Mouse (Mus musculus) hindbrain, embryonic 16.5 days (tissue): ENCODE measurements around the gene Zscan29. TPM values are rescaled to one million over a fixed set of nuclear protein-coding genes. Genes with fewer than 3 reads are reported as not detected.
"Not testable (repeated sequence)": the region's sequence is repeated elsewhere in the genome, so short reads cannot be mapped to it uniquely, and the experiment has no call there.

Experiments used
- ATAC-seq: fragments of 200-750 bp; cut with Nextera tagmentation; 2 replicates; pipeline ENCODE4 v1.8.0; 2017; ENCODE audit warnings: moderate TSS enrichment, moderate library complexity
- H3K27ac ChIP-seq: fragments of 300-500 bp; sonication (generic); 2 replicates; pipeline ENCODE4 v1.5.1; 2014; ENCODE audit warnings: low read depth, mild to moderate bottlenecking, control low read depth, low read length, moderate library complexity
- H3K27me3 ChIP-seq: fragments of 300-500 bp; sonication (generic); replicated peaks from 2 replicates; pipeline ENCODE4 v1.6.1; 2014; ENCODE audit warnings: low read length; ENCODE audit not compliant: control insufficient read depth, insufficient read depth
- H3K36me3 ChIP-seq: fragments of 300-500 bp; sonication (generic); 2 replicates; pipeline ENCODE4 v1.6.1; 2014; ENCODE audit warnings: mild to moderate bottlenecking, low read length, moderate library complexity, mixed read lengths; ENCODE audit not compliant: control insufficient read depth, insufficient read depth
- H3K4me1 ChIP-seq: fragments of 300-500 bp; sonication (generic); 2 replicates; pipeline ENCODE4 v1.6.1; 2014; ENCODE audit warnings: low read depth, low read length; ENCODE audit not compliant: control insufficient read depth, insufficient read depth
- H3K4me2 ChIP-seq: fragments of 300-500 bp; sonication (generic); 2 replicates; pipeline ENCODE4 v1.6.1; 2014; ENCODE audit warnings: mild to moderate bottlenecking, low read length, control low read depth, moderate library complexity
- H3K4me3 ChIP-seq: fragments of 300-500 bp; sonication (generic); 2 replicates; pipeline ENCODE4 v1.5.1; 2014; ENCODE audit warnings: mild to moderate bottlenecking, low read length, control low read depth, moderate library complexity
- H3K9ac ChIP-seq: fragments of 300-500 bp; sonication (generic); 2 replicates; pipeline ENCODE4 v1.6.1; 2014; ENCODE audit warnings: low read depth, mild to moderate bottlenecking, control low read depth, low read length, moderate library complexity
- H3K9me3 ChIP-seq: fragments of 300-500 bp; sonication (generic); 2 replicates; pipeline ENCODE4 v1.6.1; 2014; ENCODE audit warnings: mild to moderate bottlenecking, low read length, moderate library complexity; ENCODE audit not compliant: control insufficient read depth
- WGBS: fragments of 180-500 bp; shearing (Covaris S2); extraction: QIAGEN DNeasy Blood & Tissue Kit; methylation state at CpG from one replicate; pipeline ENCODE4 v1.1.7; 2014; 5-methylcytosine and 5-hydroxymethylcytosine counted together
- polyA plus RNA-seq: library from polyadenylated mRNA; unstranded; fragments of >200 nt; fragmentation: Nextera tagmentation; extraction: Ambion mirVana; gene quantifications from 2 replicates; pipeline ENCODE4 v1.2.1, GENCODE M21; 2015

Zscan29 gene
- polyA plus RNA-seq, 1 experiment from 2014 or later: 6.9 TPM

GRCm38 (mm10) chr2:121140018-121140882 is 30.7 kb downstream of the Zscan29 start, which contains the start of the genes Adal and Lcmt2:
Gene Adal (plus strand): TSS chr2:121140428.
Gene Lcmt2 (minus strand): TSS chr2:121140653.
- Histone ChIP-seq H3K9me3 (no peaks in the 10 kb centered on the region), H3K9ac (peak within 1 kb of the TSS; percentile 73), H3K36me3 (no peaks in the 10 kb centered on the region), H3K27ac (peak within 1 kb of the TSS; percentile 99), H3K4me1 (peaks cover 23% of the 10 kb centered on the region), H3K4me3 (peak within 1 kb of the TSS; percentile 61), H3K4me2 (peak within 1 kb of the TSS; percentile 86), H3K27me3 (no peaks in the 10 kb centered on the region)
- under 1% methylated on average over 83 of the region's 87 CpGs for WGBS
- peak; percentile 97 for ATAC-seq

DNA sequence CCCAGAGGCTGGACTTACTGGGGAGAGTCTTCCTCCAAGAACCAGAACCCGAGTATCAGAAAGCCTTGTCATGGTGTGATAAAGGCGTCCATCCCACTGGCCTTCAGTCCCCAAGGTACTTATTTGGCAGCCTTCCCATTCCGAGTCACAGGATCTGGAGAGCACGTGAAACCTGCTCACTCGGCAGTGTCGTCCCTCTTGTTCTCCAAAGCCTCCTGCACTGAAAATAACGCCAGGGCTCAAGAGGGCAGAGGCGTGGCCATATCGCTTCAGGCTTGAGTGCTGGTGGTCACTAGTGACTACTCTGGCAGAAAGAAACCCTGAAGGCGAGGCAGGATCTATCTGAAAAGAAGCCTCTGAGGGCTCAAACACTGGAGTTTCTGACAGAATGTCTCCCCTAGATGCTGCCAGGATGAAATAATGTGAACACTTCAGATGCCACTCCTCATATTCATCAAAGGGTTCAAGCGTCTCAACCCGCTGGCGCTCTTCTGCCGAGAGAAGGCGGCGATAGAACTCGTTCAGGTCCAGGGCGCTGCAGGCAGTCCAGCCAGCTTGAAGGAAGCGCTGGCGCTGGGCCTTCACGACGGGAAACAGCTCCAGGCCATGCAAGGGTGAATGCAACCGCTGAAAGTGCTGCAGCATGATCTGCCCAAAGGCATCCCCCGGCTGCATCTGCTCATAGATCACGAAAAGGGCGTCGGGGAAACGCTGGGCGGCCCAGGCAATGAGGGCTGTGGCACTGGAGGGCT is 31.5 kb downstream of the Zscan29 start:
- peak; percentile 32 for ATAC-seq
- Histone ChIP-seq H3K4me3 (peak overlapping the region; percentile 61), H3K9ac (peak overlapping the region; percentile 73), H3K27me3 (no peaks in the 10 kb centered on the region), H3K27ac (peak overlapping the region; percentile 99), H3K4me2 (peak overlapping the region; percentile 86), H3K4me1 (peaks cover 23% of the 10 kb centered on the region), H3K36me3 (no peaks in the 10 kb centered on the region), H3K9me3 (no peaks in the 10 kb centered on the region)
- 38% methylated on average over 29 of the region's 29 CpGs for WGBS

DNA sequence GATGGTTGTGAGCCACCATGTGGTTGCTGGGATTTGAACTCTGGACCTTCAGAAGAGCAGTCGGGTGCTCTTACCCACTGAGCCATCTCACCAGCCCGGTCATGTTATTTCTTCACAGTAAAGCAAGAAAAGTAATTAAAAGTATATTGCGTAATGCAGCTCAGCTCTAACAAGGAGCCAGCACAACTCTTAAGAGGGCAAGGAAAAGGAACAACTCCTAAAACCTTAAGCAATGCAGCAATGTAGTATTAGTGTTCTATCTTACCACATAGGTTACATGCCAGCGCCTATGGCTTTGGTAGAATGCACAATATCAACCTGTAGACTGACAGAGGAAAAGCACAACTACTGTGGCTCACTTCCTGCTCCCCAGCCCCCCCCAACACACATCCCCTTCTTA is 33.6 kb downstream of the Zscan29 start:
- H3K27ac ChIP-seq: no peak overlapping the region
- H3K4me3 ChIP-seq: no peak overlapping the region
- ATAC-seq: no peak
- no peaks in the 10 kb centered on the region for H3K9me3 ChIP-seq
- WGBS: 99% methylated on average over 4 of the region's 4 CpGs
- H3K36me3 ChIP-seq: no peaks in the 10 kb centered on the region
- no peak overlapping the region for H3K4me2 ChIP-seq
- H3K27me3 ChIP-seq: no peaks in the 10 kb centered on the region
- no peak overlapping the region for H3K9ac ChIP-seq
- H3K4me1 ChIP-seq: peaks cover 23% of the 10 kb centered on the region

DNA sequence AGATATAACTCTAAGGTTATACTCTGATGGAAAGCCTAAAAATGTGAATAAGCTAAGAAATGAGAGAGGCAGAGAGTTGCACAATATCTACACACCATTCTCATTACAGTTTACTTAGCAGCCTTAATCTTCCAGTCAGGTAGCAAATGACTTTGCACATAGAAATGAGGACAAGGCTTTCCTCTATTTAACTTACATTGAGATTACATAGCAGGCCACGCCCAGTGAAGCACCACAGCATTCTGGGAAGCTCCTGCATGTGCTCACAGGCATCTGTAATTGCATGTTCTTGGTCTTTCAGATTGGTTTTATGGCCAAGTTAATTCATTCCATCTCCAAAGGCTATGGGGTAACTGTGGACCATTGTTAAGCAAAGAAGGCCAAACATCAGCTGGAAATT is 38.1 kb downstream of the Zscan29 start:
- no peaks in the 10 kb centered on the region; the same call in 1 of the 2 replicates for H3K4me1 ChIP-seq
- H3K27ac ChIP-seq: no peak overlapping the region
- H3K4me3 ChIP-seq: no peak overlapping the region
- H3K9me3 ChIP-seq: no peaks in the 10 kb centered on the region
- ATAC-seq: no peak
- H3K27me3 ChIP-seq: no peaks in the 10 kb centered on the region
- 75% methylated on average over 1 of the region's 1 CpGs for WGBS
- H3K9ac ChIP-seq: no peak overlapping the region
- H3K36me3 ChIP-seq: no peaks in the 10 kb centered on the region
- H3K4me2 ChIP-seq: no peak overlapping the region

DNA sequence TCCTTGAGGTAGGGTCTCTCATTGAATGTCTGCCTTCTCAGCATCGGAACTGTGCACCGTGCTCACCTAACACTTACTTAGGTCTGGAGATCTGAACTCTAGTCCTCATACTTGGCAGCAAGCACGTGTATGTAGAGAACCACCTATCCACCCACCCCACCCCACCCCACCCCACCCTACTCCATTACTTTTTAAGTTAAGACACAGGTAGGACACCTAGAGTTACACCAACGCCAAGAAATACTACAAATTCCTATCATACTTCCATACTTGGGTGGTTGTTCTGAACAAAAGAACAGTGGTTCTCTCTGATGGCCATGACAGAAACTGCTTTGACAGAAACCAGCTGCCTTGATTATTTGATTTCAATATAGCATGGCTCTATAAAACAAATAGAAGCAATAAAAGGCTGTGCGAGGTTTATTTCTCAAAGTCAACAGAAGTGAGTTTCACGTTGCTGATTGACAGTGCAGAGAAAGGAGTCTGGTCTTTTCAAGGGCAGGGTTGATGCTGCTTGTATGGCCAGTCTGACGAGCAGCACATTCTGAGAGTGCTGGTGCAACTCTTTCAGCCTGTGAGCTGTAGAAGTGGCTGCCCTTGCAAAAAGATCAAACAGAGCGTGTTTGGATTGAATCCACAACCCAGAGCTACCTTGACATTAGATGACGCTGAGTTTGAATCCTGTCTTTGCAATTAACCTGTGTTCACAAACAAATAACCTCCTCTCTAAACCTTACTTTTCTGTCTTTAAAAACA is 41.9 kb downstream of the Zscan29 start:
- Histone ChIP-seq H3K9ac (no peak overlapping the region), H3K27ac (no peak overlapping the region), H3K4me3 (no peak overlapping the region), H3K9me3 (no peaks in the 10 kb centered on the region), H3K36me3 (no peaks in the 10 kb centered on the region), H3K27me3 (no peaks in the 10 kb centered on the region), H3K4me2 (no peak overlapping the region), H3K4me1 (no peaks in the 10 kb centered on the region)
- WGBS: 72% methylated on average over 9 of the region's 9 CpGs
- no peak for ATAC-seq

DNA sequence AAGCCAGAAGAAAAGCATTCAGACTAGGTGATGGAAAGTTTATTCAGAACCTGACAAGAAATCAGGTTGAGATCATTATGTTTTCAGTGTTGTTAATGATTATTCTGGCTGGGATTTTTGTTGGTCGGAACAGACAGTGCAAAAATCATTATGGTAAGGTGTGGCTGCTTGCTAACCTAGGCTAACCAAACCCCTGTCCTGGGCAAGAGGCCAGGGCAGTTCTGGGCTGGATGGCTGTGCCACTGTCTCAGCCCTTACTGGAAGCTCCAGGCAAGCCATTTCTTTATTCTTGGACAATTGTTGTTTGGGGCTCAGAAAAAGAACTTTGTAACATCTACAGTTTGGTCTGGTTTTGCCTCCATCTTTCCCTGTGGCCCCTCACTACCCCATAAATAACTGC is 43.4 kb downstream of the Zscan29 start:
- H3K4me3 ChIP-seq: no peak overlapping the region
- ATAC-seq: no peak
- H3K27me3 ChIP-seq: no peaks in the 10 kb centered on the region
- no peaks in the 10 kb centered on the region for H3K9me3 ChIP-seq
- no peak overlapping the region for H3K27ac ChIP-seq
- no peak overlapping the region for H3K9ac ChIP-seq
- no peaks in the 10 kb centered on the region for H3K4me1 ChIP-seq
- WGBS: 92% methylated on average over 1 of the region's 1 CpGs
- no peak overlapping the region for H3K4me2 ChIP-seq
- no peaks in the 10 kb centered on the region for H3K36me3 ChIP-seq

DNA sequence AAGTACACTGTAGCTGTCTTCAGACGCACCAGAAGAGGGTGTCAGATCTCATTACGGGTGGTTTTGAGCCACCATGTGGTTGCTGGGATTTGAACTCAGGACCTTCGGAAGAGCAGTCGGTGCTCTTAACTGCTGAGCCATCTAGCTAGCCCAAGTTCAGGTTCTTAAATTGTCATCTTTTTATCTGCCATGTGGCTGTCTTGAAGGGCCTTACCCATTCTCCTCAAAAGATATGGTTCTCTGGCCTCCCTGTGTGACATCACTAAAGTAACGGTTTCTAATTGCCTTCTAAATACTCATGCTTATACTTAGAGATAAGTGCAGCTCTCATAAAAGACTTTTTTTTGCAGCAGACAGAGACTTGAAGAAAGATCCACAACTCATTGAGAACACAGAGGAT is 44.6 kb downstream of the Zscan29 start:
- not testable (repeated sequence) for H3K27me3 ChIP-seq, H3K4me1 ChIP-seq, H3K4me2 ChIP-seq, H3K36me3 ChIP-seq, H3K4me3 ChIP-seq, H3K9me3 ChIP-seq, H3K9ac ChIP-seq, ATAC-seq, H3K27ac ChIP-seq
- WGBS: 91% methylated on average over 5 of the region's 5 CpGs

GRCm38 (mm10) chr2:121119260-121119659 is 51.7 kb downstream of the Zscan29 start:
- H3K4me2 ChIP-seq: no peak overlapping the region
- H3K27ac ChIP-seq: no peak overlapping the region
- no peaks in the 10 kb centered on the region for H3K9me3 ChIP-seq
- ATAC-seq: no peak
- no peaks in the 10 kb centered on the region for H3K36me3 ChIP-seq
- no peak overlapping the region for H3K9ac ChIP-seq
- 90% methylated on average over 3 of the region's 3 CpGs for WGBS
- no peak overlapping the region for H3K4me3 ChIP-seq
- H3K27me3 ChIP-seq: no peaks in the 10 kb centered on the region
- no peaks in the 10 kb centered on the region for H3K4me1 ChIP-seq

GRCm38 (mm10) chr2:121115418-121115817 is 55.5 kb downstream of the Zscan29 start:
- H3K27ac ChIP-seq: no peak overlapping the region
- H3K27me3 ChIP-seq: no peaks in the 10 kb centered on the region
- no peaks in the 10 kb centered on the region for H3K36me3 ChIP-seq
- 96% methylated on average over 2 of the region's 2 CpGs for WGBS
- H3K4me2 ChIP-seq: no peak overlapping the region
- no peaks in the 10 kb centered on the region for H3K4me1 ChIP-seq
- H3K4me3 ChIP-seq: no peak overlapping the region
- no peak overlapping the region for H3K9ac ChIP-seq
- no peaks in the 10 kb centered on the region for H3K9me3 ChIP-seq
- ATAC-seq: no peak
